Mouse (Mus musculus) kidney, adult 18-20 months (tissue): ENCODE measurements around the gene Syngr2.
"Not testable (repeated sequence)": the region's sequence is repeated elsewhere in the genome, so short reads cannot be mapped to it uniquely, and the experiment has no call there.

Experiments used
- DNase-seq: peaks from one replicate; pipeline ENCODE4 v3.0.0; 2021

The Syngr2 gene

GRCm38 (mm10) chr11:117813867-117814266, 4.4 kb downstream of the Syngr2 start:
- DNase-seq: no peak

DNA sequence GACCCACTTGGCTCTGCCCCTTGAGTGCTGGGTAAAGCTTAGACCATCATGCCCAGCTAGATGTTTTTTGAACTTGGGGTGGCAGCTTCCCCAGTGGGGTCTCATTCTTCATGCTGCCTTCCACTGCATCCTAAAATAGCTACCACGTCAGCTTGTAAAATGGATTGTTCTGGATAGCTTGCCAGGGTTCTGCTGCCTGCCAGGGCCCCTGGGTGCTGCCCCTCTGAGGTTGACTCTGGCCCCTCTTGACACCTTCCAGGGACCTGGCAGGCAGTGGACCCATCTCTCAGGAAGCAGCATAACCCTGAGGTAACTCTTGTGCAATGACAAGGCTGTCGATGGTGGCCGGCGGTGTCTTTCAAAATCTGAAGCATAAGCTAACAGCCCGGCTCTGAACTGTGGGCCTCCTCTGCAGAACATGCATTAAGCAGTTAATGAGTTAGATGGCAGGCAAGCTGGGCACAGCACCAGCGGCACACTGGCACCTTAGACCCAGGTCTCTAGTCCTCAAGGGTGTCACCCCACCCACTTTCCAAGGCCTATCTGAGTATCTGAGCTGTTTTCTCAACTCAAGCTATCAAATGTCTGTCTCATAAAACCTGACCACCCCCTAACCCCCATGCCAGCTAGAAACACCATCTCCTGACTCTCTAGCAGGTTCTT, 5.4 kb downstream of the Syngr2 start:
- no peak for DNase-seq

- not testable (repeated sequence) for DNase-seq
Observed at GRCm38 (mm10) chr11:117815850-117816249, 6.4 kb downstream of the Syngr2 start.

- DNase-seq: no peak
Observed at GRCm38 (mm10) chr11:117816389-117816996, 7.0 kb downstream of the Syngr2 start.

GRCm38 (mm10) chr11:117819095-117819494, 9.6 kb downstream of the Syngr2 start:
- no peak for DNase-seq

DNA sequence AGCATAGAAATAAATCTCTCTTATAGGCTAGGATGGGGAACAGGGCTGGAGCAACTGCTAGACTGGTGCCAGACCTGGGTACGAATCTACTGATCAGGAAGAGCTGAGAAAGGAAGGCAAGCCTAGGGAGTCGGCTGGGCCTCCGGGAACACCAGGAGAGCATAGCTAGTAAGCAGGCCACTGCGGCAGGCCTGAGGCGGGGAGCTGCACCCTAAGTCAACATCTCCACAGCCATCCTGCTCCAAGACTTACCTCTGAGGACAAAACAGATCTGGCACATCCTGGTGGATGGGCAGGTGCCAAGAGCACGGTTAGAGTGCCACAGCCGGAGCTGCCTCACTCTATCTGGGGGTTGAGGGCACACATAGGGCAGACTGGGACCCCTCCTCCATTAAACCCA, 10.7 kb downstream of the Syngr2 start:
- DNase-seq: no peak

DNA sequence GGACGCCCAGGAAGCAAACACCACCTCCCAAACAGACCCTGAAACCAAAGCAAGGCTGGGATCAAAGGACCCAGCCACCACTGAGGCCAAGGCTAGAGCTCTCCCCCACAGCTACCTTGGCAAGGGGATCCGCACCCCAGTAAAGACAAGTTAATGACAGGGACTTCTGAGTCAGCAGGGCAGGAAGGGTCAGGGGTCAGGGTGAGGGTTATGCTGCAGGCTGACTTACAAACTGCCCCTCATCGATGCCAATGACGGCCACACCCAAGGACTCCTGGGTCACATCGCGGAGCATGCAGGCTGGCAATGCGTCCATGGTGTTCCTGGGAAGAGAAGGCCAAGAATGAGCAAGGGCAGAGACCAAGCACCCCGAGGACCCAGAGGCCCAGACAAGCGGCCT, 12.4 kb downstream of the Syngr2 start:
- DNase-seq: no peak

DNA sequence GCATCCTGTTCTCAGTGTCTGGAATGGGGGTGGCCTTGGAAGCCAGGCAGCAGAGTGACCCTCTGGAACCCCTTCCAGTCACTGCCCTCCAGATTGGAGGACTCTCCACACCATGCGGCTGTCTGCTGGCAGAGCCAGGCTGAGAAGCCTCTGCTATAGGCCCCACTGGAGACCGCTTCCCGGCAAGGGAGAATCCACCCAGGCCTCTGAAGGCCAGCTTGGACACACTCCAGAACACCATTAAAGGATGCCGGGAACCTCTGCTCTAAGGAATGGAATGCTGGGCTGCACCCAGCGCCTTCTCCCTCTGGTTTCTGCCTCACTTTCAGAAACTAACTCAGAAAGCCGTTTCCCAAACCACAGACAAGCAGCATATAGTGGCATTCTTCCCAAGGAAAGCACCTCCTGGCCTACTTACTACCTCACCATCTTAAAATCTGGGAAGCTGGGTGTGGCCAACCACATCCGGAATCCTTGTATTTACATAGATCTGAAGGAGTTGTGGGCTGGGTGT, 13.3 kb downstream of the Syngr2 start:
- no peak for DNase-seq

GRCm38 (mm10) chr11:117823411-117823810, 13.9 kb downstream of the Syngr2 start:
- DNase-seq: no peak

DNA sequence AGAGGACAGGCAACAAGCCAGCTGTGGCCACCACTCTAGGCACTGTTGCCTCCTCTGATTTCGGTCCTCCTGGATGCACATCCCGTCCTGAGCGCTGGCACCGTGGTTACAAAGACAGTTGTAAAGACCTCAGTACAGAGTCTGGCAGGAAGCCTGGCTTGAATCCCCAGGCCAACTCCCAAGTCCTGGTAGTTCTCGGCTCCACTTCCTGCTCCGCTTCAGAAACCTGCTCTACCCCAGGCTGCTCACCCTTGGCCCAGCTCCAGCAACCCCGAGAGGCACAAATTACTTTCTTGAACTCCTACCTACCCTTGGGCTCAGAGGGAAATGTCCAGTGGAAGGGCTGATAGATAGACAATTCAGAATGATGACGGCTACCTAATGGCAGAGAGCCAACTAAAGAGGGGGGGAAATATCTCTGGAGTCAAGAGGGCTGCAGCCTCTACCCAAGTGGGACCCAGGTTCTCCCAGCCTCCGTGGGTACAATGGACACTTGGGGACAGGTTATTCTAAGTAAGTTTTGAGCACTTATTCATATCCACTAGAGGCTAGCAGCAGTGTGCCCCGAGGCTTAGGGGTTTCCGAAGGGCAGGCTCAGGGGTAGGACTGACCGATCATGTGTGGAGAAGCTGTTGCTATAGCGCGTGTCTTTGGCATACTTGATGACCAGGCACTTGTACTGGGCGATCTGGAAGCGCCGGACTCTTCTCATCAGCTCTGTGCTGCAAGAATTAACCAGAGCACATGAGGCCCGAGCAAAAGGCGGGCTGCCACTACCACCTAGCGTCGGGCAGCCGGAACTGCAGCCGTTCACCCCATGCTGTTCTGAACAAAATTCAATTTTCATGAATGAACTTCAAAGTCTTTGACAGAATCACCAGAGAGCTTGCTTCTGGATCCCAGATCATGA, 14.8 kb downstream of the Syngr2 start:
- peak; percentile 85 for DNase-seq

- DNase-seq: peak; percentile 79
Observed at GRCm38 (mm10) chr11:117825333-117826101, 16.0 kb downstream of the Syngr2 start, which contains the start of the genes Afmid and Tk1. TSS of gene Afmid (plus strand) at chr11:117825924. TSS of gene Tk1 (minus strand) at chr11:117826092.

DNA sequence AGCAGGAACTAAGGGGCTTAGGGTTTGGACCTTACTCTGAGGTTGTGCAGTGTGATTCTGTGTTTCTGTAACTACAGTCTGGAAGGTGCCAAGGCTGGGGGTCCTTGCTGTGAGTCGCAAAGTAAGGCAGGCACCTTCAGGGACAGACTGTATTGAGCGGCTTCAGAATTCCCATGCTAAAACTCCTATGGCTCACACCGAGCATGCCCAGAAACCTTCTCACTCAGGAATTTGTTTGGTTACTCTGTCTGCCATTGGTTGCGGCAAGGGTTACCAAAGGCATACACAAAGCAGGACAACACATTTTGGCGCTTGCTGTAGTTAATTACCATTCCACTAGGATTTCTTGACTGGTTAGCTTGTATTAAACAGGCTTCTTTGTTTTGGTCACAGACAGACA, 16.7 kb downstream of the Syngr2 start:
- no peak for DNase-seq

- no peak for DNase-seq
Observed at GRCm38 (mm10) chr11:117826916-117827315, 17.4 kb downstream of the Syngr2 start.

GRCm38 (mm10) chr11:117827386-117827785, 17.9 kb downstream of the Syngr2 start:
- no peak for DNase-seq

GRCm38 (mm10) chr11:117828149-117828887, 18.9 kb downstream of the Syngr2 start:
- DNase-seq: peak; percentile 50

GRCm38 (mm10) chr11:117828888-117829604, 19.6 kb downstream of the Syngr2 start:
- peak; percentile 63 for DNase-seq

DNA sequence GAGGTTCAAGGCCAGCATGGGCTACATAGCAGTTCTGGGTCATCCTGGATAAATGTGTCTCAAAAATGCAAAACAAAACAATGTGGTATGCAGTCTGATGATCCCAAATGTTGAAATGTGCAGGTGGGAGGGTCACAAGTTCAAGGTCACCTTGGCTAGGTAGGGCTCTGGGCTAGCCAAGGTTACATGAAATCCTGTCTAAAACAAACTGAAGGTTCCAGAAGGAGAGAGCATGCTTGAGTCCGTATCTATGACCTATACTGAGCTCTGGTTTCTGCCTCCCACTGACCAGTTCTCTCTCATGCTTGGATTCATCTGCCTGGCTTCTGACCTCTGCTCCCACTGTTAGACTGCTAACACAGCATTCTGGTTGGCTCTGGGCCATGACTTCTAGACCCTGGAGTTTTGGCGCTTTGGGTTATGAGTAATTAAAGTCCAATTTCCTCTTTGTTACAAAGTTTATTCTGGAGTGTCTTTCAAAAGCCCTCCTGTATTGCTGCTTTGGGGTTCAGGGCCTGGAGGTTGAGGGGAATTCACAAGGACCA, 20.3 kb downstream of the Syngr2 start:
- DNase-seq: peak; percentile 85

GRCm38 (mm10) chr11:117830401-117830800, 20.9 kb downstream of the Syngr2 start:
- DNase-seq: no peak

DNA sequence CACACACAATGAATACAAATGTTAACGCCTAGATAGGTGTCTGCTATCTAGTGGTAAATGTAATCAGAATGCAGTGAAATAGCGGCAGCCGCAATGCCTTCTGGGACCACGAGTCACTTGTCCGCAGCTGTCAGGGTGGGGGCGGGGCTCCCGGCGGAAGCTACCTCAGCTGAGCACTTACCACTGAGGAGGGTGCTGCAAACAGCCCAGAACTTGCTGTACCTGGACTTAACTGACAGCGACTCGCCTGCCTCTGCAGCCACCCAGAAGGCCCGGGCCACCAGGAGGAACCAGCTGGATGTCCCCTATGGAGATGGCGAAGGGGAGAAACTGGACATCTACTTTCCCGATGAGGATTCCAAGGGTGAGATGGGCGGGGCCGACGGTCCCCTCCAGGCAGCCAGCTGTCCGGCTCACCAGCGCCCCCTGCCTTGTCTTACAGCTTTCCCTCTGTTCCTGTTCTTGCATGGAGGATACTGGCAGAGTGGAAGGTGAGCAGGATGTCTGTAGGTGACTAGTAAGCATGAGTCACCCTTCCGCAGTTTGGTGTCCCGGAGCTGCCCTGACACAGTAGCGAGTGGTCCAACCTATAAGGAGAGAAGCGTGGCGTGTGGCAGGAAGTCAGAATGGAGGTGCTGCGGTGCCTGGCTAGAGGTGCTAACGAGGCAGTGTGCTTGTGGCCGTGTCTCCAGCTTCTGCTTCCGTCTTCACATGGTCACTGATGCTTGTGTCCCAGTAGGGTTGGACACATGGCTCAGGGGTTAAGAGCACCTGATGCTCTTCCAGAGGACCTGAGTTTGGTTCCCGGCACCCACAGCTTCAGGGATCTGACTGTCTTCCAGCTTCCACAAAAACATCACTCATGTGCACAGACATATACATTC, 22.9 kb downstream of the Syngr2 start:
- peak; percentile 79 for DNase-seq

DNA sequence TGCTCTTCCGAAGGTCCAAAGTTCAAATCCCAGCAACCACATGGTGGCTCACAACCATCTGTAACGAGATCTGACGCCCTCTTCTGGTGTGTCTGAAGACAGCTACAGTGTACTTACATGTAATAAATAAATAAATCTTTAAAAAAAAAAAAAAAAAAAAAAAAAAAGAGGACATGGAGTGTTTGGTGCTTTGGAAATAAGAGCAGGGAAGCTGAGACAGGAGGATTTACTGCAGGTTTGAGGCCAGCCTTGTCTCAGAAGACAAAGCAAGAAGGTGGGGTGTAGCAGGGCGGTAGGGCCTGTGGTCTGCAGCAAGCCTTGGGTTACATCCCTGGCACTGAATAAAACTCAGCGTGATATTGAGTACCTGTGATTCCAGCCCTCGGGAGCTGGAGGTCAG, 24.0 kb downstream of the Syngr2 start:
- not testable (repeated sequence) for DNase-seq
